Mouse (Mus musculus) olfactory bulb, adult 2 months (tissue): ENCODE measurements around the gene Pla2g7.

Source experiments
- CTCF ChIP-seq: fragments of 200-500 bp; IDR thresholded peaks from 2 replicates; pipeline ENCODE4 v1.5.1; 2012; ENCODE audit warnings: low read depth, mild to moderate bottlenecking, low read length, moderate library complexity; ENCODE audit not compliant: insufficient read depth
- POLR2A ChIP-seq: fragments of 200-500 bp; IDR thresholded peaks from 2 replicates; pipeline ENCODE4 v1.6.1; 2012; ENCODE audit warnings: mild to moderate bottlenecking, low read depth, low read length, moderate library complexity; ENCODE audit not compliant: insufficient read depth

- TF ChIP-seq CTCF = no peak
- TF ChIP-seq POLR2A = no peak
Measured at GRCm38 (mm10) chr17:43563192-43563987, 4.5 kb upstream of the Pla2g7 start.
